8 mouse cellular contexts compared by ENCODE assay signal in genomic region chr16:11983616-11984270, GRCm38 (mm10). TPM values are rescaled to one million over a fixed set of nuclear protein-coding genes. Genes with fewer than 3 reads are reported as not detected.
DNase-seq lines count a peak whose midpoint lies in the region; ATAC-seq and TF ChIP-seq lines count a peak whose summit lies in the region.

Gene Shisa9 (plus strand): TSS chr16:11984113.

- peak within 1 kb of the TSS; percentile 45 for H3K4me3 ChIP-seq in lung, embryonic 15.5 days

- peak within 1 kb of the TSS; percentile 82 for H3K4me2 ChIP-seq in lung, embryonic 15.5 days

- H3K36me3 ChIP-seq in lung, embryonic 15.5 days: no peaks in the 10 kb centered on the region

- no peak for TF ChIP-seq POLR2A in brain, embryonic 14.5 days (IDR thresholded peaks at IDR 0.05; ENCODE audit: borderline replicate concordance, extremely low read depth, insufficient read depth, insufficient read length, poor library complexity, severe bottlenecking)

- peak; percentile 37 for DNase-seq in layer of hippocampus, adult 11-12 months (ENCODE audit: low spot score)
- DNase-seq in layer of hippocampus, adult 9-10 months (ENCODE audit: low spot score): no peak
- DNase-seq in brain, embryonic 14.5 days (ENCODE audit: low read depth): peak; percentile 80
- DNase-seq in frontal cortex, postnatal 25 days (ENCODE audit: low spot score in 2 of 2): peak; percentile 38 to 45
- peak; percentile 42 to 59 for DNase-seq in kidney, postnatal 4 days
- peak; percentile 66 for DNase-seq in right cerebral cortex, postnatal 14 days
- no peak for DNase-seq in thymus, postnatal 14 days

- peak within 1 kb of the TSS; percentile 16; the same call in 1 of the 2 replicates for H3K9ac ChIP-seq in lung, embryonic 15.5 days

- no peaks in the 10 kb centered on the region for H3K9me3 ChIP-seq in lung, embryonic 15.5 days

- WGBS in lung, embryonic 15.5 days: under 1% methylated on average over 41 of the region's 42 CpGs

- no peak within 1 kb of the TSS for H3K27ac ChIP-seq in lung, embryonic 15.5 days

- H3K4me1 ChIP-seq in lung, embryonic 15.5 days: peaks cover 17% of the 10 kb centered on the region

- ATAC-seq in lung, embryonic 15.5 days (ENCODE audit: borderline replicate concordance, extremely low read depth, low FRiP score, low TSS enrichment): peak; percentile 48

- no peak for TF ChIP-seq CTCF in brain, embryonic 14.5 days (IDR thresholded peaks at IDR 0.05; ENCODE audit: borderline replicate concordance, extremely low read depth, insufficient read depth, insufficient read length)

- peaks cover 82% of the 10 kb centered on the region for H3K27me3 ChIP-seq in lung, embryonic 15.5 days

RNA-seq across cellular contexts. Expression of gene Shisa9, which starts in this region (rescaled TPM):
- polyA plus RNA-seq in brain, embryonic 14.5 days (2012; rRNA removed): 13.2 and 18.3 TPM in 2 replicates
- 2.5 and 2.9 TPM in 2 replicates for polyA plus RNA-seq in lung, embryonic 15.5 days (2015; fragmentation: Nextera tagmentation; extraction: Ambion mirVana)

Comparison
In these comparisons a context has a peak if more than half of its experiments do, and no peak if none do; other contexts are left out.
1. DNase-seq: peak in layer of hippocampus, adult 11-12 months (single experiment), brain, embryonic 14.5 days (single experiment), frontal cortex, postnatal 25 days (2 of 2), kidney, postnatal 4 days (2 of 2) and right cerebral cortex, postnatal 14 days (single experiment); none in layer of hippocampus, adult 9-10 months (single experiment) and thymus, postnatal 14 days (single experiment).